Mouse (Mus musculus): Measurements from ENCODE around the gene Srrm4.

Gene Srrm4

DNA sequence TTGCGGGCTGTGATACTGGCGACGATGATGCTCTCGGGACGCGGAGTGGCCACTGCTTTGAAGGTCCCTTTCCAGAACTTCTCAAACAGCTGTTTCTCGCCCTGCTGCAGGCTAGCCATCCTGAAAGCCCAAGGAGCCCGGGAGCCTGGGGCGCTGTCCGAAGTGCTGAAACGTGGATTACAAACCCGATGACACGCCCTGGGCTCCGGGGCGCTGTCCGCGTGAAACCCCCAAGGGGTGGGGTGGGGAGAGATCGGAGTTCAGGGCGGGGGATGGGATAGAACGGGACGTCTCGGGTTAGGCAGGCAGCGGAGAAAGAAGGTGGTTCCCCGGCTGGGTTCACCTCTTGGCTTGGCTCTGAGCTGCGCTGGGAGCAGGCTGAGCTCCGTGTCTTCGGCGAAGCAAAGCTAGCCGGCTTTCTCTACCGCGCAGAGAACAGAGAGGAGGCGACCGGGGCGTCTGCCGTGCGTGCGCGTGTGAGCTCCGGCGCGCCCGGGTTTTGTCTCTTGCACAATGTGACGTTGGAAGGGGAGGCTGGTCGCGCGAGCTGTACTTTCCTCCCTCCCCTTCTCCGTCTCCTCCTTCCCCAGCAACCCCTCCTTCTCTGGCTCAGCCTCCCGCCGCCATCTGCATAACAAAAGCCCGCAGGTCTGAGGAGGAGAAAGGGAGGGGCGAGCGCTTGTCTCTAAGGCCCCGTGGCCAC lies at the start of gene Srrm4:
Gene Srrm4 (minus strand): TSS at position 472 of the 703 bp plus-strand sequence.
- no peak for DNase-seq (ENCODE audit: extremely low read depth, low read depth)

DNA sequence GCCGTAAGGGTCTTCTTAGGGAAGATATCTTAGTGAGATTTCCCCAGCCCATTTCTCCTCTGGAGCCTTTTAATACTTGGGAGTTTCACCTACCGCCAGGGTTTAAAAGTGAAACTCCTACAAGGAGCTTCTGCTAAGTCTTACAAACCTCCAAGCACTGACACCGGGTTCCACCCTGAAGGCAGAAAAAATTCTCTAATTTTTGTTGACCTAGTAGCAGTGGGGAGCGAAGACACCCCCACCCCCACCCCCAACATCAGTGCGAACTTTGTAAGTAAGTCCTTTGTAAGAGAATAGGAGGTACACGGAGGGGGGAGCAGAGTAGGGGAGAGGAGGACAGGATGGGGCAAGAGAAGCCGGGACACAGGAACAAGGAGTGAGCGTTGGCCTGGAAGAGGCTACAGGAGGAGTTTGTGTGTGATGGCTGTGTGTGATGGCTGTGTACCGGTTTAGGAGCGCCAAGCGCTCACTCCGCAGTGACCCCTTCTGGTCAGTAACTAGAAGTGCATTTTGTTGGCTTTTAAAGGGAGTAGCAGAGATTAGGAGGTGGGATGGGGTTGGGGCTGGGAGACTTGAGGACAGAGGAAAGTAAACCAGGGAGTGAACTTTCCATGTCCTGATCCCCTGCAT lies 1.3 kb upstream of the Srrm4 start:
- no peak for DNase-seq (ENCODE audit: extremely low read depth, low read depth)

DNA sequence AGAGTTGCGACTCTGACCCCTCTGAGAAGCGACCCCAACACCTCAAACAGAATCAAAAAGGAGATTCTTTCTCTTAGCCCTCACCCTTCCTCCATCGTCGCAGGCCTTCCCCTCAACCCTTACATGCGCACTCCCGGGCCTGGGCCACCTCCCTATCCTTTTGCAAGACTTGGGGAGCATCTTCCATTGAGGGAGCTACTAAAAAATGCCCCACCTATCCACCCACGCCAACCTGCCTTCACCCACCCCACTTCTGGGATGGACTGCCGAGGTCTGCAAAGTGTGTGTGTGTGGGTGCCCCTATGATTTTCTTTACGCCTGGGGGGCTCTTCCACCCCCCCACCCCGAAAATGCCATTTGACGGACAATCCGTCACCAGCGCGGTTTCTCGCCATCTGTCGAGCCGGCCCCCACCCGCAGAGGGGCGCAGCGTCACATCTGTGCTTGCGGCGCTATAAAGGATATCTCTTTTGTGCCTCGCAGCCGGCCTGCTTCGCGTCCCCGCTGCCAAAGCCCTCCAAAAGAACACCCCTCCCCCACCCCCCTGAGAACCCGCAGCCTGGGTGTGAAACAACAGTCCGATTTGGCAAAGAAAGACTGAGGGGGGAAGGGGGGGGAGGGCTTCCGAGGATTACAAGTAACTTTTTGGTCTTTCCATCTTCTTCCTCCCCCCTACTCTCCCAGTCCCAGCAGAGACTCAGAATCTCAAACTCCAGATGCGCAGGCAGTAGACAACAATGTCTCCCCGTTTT lies 608 bp upstream of the Srrm4 start:
- DNase-seq (ENCODE audit: extremely low read depth, low read depth): no peak

DNA sequence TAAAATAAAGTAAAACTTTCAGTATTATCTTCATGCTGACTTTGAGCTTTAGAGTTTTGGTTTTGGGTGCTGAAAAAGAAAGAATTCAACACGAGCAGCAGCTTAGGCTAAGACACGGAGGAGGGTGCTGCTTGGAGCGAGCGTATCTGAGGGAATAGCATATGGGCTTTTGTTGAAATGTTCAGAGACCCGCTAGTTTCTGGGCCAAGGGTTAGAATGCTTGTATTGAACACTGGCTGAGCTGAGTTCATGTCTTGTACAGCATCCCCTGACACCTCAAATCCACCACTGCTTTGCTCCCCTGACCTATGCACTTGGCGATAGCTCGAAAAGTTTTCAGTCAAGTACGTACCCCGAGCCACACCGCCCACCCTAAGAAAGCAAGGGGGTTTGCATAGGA lies 919 bp downstream of the Srrm4 start:
- DNase-seq (ENCODE audit: extremely low read depth, low read depth): no peak

DNA sequence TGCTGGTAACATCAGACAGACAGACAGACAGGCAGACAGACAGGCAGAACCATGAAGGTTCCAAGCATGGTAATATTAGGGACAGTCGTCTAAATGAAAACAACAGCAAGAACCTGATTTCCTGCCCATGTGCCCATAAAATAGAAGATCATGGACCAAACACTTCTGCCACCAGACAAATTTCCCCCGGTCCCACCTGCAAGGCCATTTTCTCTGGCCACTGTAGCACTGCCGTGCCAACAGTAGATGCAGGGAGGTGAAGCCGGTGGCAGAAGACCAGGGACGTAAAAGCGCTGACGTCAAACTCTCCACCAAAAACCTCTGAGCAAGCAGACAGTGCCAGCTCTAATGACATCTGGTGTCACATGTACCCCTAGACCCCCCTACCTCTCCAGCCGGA lies 2.0 kb downstream of the Srrm4 start:
- no peak for DNase-seq (ENCODE audit: extremely low read depth, low read depth)

DNA sequence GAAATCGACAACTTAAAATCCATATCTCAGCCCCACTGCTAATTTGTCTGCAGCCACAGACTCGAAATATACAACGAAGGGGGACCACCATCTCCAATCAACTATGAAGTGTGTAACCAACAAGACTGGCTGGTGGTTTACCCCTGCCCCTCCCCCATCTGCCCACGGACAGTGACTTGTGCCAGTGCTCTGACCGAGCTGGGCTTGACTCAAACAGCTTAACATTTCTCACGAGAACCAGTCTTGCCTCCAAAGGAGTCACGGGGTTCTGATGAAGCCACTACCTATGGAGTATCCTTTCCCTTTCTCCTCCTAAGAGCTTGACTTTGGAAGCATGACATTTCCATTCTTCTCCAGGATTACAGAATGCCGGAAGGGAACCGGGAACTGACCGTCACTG lies 2.8 kb downstream of the Srrm4 start:
- DNase-seq (ENCODE audit: extremely low read depth, low read depth): no peak

DNA sequence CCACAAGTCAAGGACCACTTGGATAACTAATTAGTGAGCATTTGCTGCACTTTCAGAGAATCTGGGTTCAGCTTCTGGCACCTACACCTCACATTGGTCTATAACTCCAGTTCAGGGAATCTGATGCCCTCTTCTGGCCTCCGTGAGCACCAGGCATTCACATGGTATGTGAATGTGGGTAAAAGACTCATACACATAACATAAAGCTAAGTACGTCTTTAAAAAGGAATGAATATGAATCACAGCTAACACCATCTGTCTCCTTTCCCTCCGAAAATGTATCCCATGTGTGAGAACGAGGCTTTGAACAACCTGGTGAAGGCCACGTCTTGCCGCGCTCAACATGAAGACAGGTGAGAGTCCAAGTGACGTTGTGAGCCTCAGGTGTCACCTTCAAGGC lies 12.1 kb downstream of the Srrm4 start:
- no peak for DNase-seq (ENCODE audit: extremely low read depth, low read depth)

DNA sequence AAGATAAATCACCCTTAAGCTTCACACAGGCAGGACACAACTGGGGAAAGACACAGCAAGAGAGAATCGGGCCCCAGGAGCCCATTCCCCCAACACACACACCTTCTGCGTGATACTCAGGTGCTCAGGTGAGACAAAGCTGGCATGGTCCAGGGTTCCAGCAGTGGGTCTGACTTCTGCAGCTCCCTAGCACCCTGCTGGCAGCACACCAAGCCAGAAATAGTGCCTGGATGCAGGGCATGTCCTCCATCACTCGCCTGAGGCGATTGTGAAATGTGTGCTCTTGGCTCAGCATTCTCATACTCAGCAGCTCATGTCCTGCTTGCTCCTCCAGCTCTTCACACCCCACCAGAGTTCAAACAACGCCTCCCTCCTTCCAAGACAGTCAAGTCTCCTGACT lies 14.5 kb downstream of the Srrm4 start:
- no peak for DNase-seq (ENCODE audit: extremely low read depth, low read depth)

DNA sequence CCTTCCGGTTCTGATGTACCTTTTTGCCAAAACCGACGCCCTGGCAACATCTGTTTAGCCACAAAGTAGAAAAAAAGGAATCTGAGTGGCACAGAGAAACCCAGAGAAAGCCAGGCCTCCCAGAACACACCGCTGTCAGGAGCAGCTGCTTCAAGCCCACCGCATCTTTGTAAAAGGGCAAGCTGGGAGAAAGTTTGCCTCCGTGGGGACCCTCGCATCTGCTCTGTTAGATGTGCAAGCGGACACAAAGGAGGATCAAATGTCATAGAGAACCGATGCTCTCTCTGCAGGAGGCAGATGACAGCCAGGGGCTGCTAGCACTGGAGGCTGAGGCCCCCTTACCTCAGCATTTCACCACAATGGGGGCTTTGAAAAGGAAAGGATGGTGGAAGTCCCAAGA lies 18.3 kb downstream of the Srrm4 start:
- DNase-seq (ENCODE audit: extremely low read depth, low read depth): no peak

DNA sequence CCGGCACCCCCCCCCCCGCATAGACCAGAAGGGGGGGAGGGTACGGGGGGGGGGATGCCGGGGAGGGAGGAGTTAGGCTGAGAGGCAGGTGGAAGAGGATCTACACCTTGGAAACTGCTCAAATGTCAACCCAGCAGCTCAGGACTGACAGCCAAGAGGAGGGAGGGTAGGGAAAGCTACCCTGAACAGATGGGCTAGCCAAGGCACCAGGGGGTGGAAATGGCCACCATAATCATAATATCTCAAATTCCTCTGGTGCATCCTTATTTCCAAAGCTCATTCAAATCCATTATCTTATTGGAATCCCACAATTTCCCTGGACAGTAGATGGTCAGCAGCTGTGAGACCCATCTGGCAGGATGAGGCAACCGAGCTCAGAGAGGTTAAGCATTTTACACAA lies 19.7 kb downstream of the Srrm4 start:
- no peak for DNase-seq (ENCODE audit: extremely low read depth, low read depth)

DNA sequence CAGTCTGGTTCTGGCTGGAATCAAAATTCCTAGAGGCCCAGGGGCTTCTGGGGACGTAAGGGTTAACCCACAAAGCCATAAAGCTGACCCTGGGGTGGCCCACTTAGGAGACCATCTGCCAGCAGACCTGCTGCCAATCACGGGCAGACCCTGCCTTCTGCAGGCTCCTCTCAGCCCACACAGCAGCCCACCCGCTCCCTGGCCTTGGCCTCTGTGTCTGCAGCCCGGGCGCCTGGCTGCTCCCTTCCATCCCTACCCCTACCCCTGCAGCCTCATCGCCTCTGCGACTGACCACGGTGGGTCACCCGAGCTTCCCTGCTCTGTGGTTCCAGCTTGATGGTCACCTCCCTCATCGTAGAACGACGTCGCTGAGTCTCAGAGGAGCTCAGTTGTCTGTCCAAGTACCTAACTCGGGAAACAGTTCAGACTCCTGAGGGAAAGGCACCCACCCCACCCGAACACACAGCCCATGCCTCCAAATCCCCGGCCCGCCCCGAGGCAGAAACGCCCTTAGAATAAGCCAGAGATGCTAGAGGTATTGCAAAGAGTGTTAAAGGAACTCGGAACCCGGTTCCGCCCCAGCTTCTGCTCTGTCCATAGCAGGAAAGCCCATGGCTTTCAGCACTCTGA lies 20.3 kb downstream of the Srrm4 start:
- no peak for DNase-seq (ENCODE audit: extremely low read depth, low read depth)

DNA sequence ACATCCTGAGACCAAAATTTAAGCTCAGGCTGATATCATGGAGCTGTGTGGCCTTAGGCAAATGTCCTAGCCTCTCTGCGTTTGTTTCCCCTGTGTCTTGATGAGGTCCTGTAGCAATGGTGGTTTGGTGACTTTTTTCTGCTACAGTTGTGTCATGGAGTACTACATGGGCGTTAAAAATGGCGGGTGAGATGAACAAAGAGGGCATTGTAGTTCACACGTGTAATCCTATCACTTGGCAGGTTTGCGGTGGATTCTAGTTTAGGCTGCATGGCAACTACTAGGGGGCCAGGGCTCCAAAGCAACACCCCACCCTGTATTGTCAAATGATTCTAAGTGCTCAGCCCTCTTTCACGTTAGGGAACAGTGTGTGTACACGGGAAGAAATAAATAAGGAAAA lies 21.1 kb downstream of the Srrm4 start:
- no peak for DNase-seq (ENCODE audit: extremely low read depth, low read depth)

DNA sequence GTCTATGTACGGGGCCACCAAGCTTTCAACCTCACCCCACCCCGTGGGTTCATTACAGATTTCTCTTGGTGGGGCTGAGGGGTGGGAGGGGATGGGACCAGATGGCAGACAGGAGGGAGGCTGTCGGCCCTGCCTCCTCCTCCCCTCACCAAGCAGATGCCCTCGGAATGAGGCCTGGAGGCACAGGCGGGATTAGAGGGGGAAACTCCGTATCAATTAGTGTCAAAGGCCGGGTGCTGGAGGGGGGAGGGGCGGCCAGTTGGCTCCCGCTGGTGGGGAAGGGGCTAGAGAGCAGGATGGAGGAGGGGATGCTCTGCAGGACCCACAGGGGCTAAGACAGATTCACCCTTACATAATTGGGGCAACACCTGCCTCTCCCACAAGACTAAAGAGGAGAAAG lies 22.0 kb downstream of the Srrm4 start:
- DNase-seq (ENCODE audit: extremely low read depth, low read depth): no peak

DNA sequence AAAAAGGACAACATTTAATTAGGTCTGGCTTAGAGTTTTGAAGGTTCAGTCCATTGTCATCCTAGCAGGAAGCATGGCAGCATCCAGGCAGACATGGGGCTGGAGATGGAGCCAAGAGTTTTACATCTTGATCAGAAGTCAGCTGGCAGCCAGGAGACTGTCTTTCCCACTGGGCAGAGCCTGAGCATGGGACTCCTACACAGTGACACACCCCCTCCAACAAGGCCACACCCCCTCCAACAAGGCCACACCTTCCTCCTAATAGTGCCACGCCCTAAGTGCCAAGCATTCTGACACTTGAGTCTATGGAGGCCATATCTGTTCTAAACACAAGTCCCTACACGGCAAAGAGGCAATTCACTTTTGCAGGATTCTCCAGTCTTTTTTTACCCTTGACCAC lies 23.6 kb downstream of the Srrm4 start:
- no peak for DNase-seq (ENCODE audit: extremely low read depth, low read depth)

DNA sequence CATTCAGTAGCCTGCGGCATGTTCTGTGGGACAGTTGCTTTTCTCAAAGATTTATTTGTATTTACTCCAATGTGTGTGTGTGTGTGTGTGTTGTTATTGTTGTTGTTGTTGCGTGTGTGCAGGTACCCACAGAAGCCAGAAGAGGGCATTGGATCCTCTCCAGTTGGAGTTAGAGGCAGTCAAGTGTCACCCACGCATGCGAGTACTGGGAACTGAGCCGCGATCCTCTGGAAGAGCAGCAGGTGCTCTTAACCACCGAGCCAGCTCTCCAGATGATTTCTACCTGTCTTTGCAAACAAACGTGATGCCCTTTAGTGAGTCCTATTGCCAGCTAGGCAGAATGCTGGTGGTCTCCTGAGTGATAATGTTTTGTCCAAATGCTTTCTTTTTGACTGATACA lies 24.3 kb downstream of the Srrm4 start:
- no peak for DNase-seq (ENCODE audit: extremely low read depth, low read depth)

DNA sequence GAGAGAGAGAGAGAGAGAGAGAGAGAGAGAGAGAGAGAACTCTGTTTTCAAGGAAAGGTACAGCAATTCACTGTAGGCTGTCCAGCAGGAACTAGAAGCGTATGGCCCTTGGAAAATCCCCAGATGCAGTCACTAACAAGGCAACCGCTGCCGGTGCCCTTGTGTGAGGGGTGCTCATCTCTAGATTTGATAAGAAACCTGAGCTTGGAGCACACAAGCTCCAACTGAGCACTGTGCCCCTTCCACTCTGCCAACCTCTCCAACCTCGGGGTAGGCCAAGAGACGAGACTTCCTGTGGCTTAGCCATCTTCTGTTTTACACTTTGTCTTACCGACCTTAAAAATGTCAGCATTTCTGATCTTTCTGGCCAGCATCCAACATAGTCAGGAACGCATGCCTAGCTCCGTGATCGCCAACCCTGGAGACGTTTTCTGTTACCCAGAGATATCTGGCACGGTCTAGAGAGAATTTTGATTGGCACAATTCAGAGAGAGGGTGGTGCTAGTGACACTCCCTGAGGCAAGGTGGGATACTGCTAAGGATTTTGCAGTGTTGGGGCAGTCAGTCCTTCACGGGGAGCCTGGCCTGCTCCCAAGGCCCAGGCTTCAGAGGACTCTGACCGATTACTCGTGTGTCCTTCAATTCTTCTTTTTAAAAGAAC lies 25.1 kb downstream of the Srrm4 start:
- DNase-seq (ENCODE audit: extremely low read depth, low read depth): no peak

DNA sequence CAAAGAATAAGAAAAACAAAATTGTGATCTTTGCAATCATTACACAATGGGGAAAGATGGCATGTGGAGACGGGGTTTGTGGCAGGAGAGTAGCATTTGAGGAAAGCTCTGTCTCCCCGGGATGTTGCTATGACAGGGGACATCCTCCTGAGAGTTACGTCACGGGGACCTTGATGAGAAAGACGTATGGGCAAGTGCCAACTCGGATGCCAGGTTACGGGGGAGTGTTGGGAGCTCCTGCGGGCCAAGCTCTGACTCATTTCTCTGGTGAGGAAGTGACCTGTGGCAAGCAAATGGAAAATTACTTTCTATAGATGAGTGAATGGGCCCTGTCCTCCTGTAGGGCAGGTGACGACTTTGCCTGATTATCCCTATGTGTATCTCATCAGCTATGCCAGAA lies 26.0 kb downstream of the Srrm4 start:
- DNase-seq (ENCODE audit: extremely low read depth, low read depth): no peak

DNA sequence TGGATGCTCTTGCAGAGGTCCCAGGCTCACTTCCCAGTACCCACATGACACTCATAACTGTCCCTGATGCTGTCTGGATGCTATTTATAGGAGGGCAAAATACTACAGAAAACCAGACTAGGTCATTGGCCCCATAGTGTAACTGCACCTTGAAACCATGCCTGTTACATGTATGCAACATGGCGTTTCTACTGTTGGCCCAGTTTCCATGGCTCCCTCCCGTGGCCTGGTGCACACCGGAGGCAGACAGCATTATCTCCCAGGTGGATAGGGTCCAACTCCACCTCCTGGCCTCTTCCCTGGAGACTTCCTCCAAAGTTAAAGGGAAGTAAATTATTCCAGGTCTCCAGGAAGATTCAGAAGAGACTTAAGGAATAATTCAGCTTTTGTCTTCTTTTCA lies 27.2 kb downstream of the Srrm4 start:
- no peak for DNase-seq (ENCODE audit: extremely low read depth, low read depth)

DNA sequence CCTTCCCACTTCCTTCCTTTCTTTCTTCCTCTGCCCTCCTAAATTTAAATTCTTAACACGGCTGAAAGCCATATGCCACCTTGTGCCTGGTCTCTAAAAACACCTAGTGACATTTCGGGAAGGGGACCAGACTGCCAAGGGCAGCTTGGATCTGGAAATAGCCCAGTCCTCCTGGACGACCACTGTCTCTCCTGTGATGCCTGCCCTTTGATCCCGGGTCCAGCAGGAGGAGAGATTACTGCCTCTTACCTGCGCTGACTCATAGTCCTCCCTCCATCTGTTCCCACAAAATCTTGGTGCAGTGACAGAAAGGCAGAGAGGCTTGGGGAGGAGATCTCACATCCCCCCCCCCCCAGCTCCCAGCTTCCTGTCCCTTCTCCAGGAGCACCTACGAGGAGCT lies 27.9 kb downstream of the Srrm4 start:
- DNase-seq (ENCODE audit: extremely low read depth, low read depth): no peak

DNA sequence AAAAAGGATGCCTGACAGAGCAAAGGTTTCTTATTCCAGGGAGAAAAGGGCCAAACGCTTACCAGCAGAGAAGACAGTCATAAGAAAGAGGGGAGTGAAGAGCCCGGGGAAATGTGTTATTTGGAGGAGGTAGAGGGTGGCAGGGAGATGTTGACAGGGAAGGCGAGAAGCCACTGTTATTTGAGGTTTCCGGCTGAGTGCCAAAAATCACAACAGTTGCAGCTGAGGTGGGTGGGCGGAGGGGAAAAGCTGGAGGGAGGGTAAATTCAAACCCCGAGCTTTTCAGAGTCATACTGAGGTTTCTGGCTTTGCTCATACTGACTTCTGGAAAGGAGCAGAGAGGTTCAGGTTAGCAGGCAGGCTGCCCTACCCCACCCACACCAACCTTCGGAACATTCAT lies 32.5 kb downstream of the Srrm4 start:
- DNase-seq (ENCODE audit: extremely low read depth, low read depth): no peak

DNA sequence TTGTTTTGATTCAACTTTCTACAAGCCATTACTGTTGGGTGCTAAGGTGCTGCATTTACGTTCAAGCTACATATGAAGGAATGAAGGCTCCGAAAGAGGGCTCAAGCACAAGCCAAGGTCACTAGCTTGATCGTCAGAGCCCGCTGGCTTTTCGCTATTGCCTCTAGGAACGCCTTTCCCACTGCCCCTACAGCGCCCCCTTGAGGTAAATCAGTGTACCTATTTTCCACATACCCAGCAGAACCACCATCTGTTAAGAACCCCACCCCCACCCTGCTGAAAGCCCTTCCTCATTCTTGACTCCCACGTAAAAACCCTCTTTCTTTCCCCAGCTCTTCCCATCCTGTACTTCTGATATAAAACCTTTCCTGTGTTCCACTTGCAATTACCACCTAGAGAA lies 35.0 kb downstream of the Srrm4 start:
- no peak for DNase-seq (ENCODE audit: extremely low read depth, low read depth)

DNA sequence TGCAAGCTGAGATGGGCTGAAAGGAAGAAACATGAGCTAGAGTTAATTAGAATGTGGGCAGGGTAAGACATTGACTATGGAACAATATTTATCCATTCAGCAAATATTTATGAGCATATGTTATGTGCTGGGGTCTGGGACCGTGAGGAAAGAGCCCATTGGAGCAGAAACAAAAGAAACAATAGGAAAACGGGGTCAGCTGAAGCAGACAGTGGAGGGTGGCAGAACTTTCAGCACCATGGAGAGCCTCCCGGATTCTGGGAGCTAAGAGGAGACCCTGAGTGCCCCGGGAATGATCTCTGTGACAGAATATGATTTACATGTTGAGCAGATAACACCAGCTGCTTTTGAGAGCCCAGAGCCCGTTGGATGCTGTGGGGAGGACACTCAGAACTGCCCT lies 37.7 kb downstream of the Srrm4 start:
- DNase-seq (ENCODE audit: extremely low read depth, low read depth): no peak
